Mouse (Mus musculus): ENCODE results near the gene Nrxn3. TPM values are rescaled to one million over a fixed set of nuclear protein-coding genes. Genes with fewer than 3 reads are reported as not detected.

The Nrxn3 gene
- polyA plus RNA-seq, 1 experiment from 2014 or later: 0.82 TPM

DNA sequence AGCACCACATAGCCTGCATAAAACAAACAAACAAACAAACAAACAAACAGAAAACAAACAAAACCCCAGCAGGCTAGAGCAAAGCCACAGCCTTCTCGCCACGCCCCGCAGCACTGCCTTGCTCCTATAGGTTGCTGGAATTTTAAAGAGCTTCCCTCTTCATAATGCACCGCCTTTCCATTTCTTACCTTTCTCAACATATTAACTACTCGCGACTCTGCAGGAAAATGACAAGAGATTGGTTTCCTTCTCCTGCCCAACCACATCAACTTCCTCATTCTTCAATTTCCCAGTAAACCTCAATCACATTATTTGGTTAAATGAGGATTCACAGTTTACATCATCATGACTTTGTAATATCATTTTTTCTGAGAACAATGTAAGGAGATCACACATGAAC, 1494.4 kb downstream of the Nrxn3 start:
- Histone ChIP-seq H3K9ac (no peak overlapping the region), H3K4me1 (replicated peaks) (no peaks in the 10 kb centered on the region), H3K4me3 (replicated peaks) (no peak overlapping the region), H3K4me2 (no peak overlapping the region), H3K9me3 (replicated peaks) (no peaks in the 10 kb centered on the region), H3K27ac (no peak overlapping the region), H3K36me3 (no peaks in the 10 kb centered on the region), H3K27me3 (no peaks in the 10 kb centered on the region)
- DNase-seq (no peak), ATAC-seq (ENCODE audit: low read depth) (no peak)
- 40% methylated on average over 6 of the region's 6 CpGs for WGBS (ENCODE audit: insufficient replicate concordance)

DNA sequence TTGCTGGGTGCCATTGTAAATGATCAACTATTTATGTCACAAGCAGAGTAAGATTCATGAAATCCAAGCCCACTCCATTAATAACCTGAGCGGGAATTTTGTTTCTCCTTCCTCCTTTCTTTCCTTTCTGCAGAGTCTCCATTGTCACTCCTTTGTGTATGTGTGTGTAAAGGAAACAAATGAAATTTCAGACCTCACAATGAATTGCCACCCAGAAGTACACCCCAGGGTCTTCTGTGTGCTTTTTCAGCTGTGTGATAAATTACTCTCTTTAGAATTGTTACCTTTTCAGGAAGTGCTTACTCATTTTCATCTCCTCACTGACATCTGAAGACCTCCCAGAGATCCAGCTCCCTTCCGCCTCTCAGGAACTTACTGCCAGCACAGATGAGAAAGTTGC, 1506.4 kb downstream of the Nrxn3 start:
- ATAC-seq (ENCODE audit: low read depth): no peak
- 63% methylated on average over 2 of the region's 2 CpGs for WGBS (ENCODE audit: insufficient replicate concordance)
- Histone ChIP-seq H3K4me3 (replicated peaks) (no peak overlapping the region), H3K9me3 (replicated peaks) (no peaks in the 10 kb centered on the region), H3K27ac (no peak overlapping the region), H3K4me2 (no peak overlapping the region), H3K4me1 (replicated peaks) (no peaks in the 10 kb centered on the region), H3K27me3 (no peaks in the 10 kb centered on the region), H3K9ac (no peak overlapping the region), H3K36me3 (no peaks in the 10 kb centered on the region)
- DNase-seq: no peak

DNA sequence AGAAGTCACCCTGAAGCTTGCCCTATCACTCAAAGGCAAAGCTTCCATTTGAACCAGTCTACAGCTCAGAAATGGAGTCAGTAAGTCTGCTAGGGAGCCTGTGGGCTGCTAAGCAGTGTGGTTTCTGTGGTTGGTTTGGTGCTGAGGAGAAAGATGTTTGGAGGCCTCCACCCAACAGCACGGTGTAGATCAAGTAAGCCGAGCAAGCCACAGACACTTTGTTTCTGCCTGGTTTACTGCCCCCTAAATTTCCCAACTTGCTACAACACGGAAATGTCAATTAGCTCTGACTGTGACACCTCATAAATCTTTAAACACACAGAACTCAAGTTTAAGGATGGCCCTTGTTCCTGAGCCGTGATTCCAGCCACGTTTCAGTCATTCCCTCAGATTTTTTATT, 1513.4 kb downstream of the Nrxn3 start:
- H3K4me2 ChIP-seq: no peak overlapping the region
- WGBS (ENCODE audit: insufficient replicate concordance): 22% methylated on average over 5 of the region's 5 CpGs

DNA sequence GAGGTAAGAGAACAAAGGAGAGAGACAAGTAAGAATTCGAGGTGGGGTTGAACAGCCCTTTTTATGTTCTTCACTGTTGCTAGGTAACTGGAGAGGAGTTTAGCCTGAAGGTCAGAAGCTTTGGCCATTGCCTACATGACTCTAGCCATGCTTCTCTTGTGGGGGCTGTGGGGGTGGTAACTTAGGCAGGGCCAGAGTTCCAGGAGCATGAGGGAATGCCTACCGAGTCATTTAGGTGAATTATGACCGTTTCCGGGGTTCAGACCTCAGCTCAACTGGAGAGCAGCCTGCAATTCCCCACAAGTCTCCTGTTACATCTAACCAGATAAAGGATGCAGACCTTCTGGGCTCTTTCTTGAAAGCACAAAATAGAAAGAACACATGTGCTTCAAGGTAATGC, 1537.6 kb downstream of the Nrxn3 start:
- no peak overlapping the region for H3K4me3 ChIP-seq (replicated peaks)
- ATAC-seq (ENCODE audit: low read depth) (no peak), DNase-seq (no peak)
- H3K9me3 ChIP-seq (replicated peaks): no peaks in the 10 kb centered on the region
- no peak overlapping the region for H3K9ac ChIP-seq
- 52% methylated on average over 4 of the region's 4 CpGs for WGBS (ENCODE audit: insufficient replicate concordance)
- H3K27me3 ChIP-seq: no peaks in the 10 kb centered on the region
- no peak overlapping the region for H3K4me2 ChIP-seq
- H3K36me3 ChIP-seq: no peaks in the 10 kb centered on the region
- no peaks in the 10 kb centered on the region for H3K4me1 ChIP-seq (replicated peaks)
- H3K27ac ChIP-seq: no peak overlapping the region

More for the DNA sequence above, 1513.4 kb downstream of the Nrxn3 start:
- Histone ChIP-seq H3K27me3 (no peaks in the 10 kb centered on the region), H3K4me1 (replicated peaks) (no peaks in the 10 kb centered on the region), H3K36me3 (no peaks in the 10 kb centered on the region), H3K27ac (no peak overlapping the region), H3K9ac (no peak overlapping the region), H3K9me3 (replicated peaks) (no peaks in the 10 kb centered on the region), H3K4me3 (replicated peaks) (no peak overlapping the region)
- no peak for DNase-seq
- no peak for ATAC-seq (ENCODE audit: low read depth)

DNA sequence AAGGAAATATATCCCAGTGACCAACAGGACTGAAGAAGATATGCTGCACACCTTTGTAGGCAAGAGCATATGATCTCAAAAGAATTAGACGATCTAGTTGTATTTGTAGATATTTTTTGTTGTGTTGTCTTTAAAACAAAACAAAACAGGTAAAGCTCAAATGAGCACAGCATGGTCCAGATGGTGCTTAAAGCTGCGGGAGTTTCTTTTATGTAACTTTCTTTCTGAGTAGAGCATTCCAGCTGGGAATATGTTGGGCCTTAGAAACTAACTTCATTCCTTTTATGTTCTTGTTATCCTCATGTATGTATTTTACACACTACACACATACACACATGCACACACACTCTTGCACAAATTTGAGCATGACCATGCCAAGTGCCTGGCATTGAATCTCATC, 1545.4 kb downstream of the Nrxn3 start:
- no peak overlapping the region for H3K27ac ChIP-seq
- no peaks in the 10 kb centered on the region for H3K4me1 ChIP-seq (replicated peaks)
- no peak for DNase-seq

DNA sequence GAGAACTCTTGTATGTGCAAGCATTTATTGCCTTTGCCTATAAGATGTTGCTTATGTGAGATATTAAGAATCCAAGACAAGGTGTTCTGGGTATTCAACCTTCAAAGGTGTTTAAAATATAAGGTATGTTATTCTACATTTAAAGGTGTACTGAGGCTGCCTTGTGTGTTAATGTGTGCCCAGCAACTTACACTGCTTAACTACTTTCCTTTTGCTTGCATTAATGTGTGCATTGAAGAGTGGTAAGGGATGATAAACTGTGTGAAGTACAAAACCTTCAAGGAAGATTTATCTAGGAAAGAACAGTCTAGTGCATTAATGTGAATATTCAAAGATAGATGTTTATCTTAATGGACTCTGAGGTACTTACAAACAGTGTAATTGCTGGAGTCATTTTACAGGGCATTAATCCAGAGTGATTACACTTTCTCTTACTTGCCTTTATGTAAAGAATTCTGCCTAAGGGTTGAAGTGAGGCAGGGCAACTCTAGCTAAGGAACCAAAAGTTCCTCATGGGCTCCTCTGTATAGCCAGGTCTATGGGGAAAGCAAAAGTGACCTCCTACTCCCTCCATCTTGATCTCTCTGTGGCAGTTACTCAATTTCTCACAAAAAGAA, 1548.2 kb downstream of the Nrxn3 start:
- Histone ChIP-seq H3K4me3 (replicated peaks) (no peak overlapping the region), H3K4me2 (no peak overlapping the region), H3K9me3 (replicated peaks) (no peaks in the 10 kb centered on the region), H3K27me3 (no peaks in the 10 kb centered on the region), H3K36me3 (no peaks in the 10 kb centered on the region), H3K4me1 (replicated peaks) (no peaks in the 10 kb centered on the region), H3K9ac (no peak overlapping the region), H3K27ac (no peak overlapping the region)
- no peak for DNase-seq
- no peak for ATAC-seq (ENCODE audit: low read depth)

More for the DNA sequence above, 1545.4 kb downstream of the Nrxn3 start:
- 58% methylated on average over 2 of the region's 2 CpGs for WGBS (ENCODE audit: insufficient replicate concordance)
- no peaks in the 10 kb centered on the region for H3K36me3 ChIP-seq
- no peak overlapping the region for H3K4me2 ChIP-seq
- no peak overlapping the region for H3K4me3 ChIP-seq (replicated peaks)
- no peak for ATAC-seq (ENCODE audit: low read depth)
- no peaks in the 10 kb centered on the region for H3K9me3 ChIP-seq (replicated peaks)
- H3K9ac ChIP-seq: no peak overlapping the region
- H3K27me3 ChIP-seq: no peaks in the 10 kb centered on the region

DNA sequence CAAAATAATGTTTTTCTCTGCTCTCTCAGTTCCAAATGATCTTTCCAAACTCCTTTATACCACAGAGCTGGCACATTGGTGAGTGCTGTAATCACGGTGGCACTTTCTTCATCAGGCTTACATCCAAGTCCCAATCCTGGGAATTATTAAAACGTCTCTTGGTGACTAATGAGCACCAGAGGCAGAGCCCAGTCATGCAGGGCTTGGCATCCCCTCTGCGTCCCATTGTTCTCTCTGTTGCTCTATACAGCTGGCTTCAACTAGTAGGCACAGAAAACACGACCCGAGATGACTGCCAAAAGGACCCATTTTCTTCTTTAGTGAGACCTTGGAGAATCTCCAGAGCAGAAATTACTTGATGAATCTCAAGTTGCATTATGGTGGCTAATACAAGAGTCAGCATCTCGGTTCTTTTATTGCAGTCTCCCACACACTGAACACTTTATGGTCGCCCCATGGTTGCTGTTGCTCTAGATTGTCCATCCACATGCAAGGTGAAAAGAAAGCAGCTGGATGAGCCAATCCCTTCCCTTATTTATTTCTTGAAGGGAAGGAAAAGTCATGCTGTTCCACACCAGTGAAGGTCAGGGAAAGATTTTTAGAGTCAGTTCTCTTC, 1552.1 kb downstream of the Nrxn3 start:
- no peak for ATAC-seq (ENCODE audit: low read depth)
- Histone ChIP-seq H3K27ac (no peak overlapping the region), H3K4me1 (replicated peaks) (no peaks in the 10 kb centered on the region), H3K27me3 (no peaks in the 10 kb centered on the region), H3K36me3 (no peaks in the 10 kb centered on the region), H3K9ac (no peak overlapping the region), H3K4me2 (no peak overlapping the region), H3K4me3 (replicated peaks) (no peak overlapping the region), H3K9me3 (replicated peaks) (no peaks in the 10 kb centered on the region)
- DNase-seq: no peak
- WGBS (ENCODE audit: insufficient replicate concordance): 61% methylated on average over 7 of the region's 7 CpGs

DNA sequence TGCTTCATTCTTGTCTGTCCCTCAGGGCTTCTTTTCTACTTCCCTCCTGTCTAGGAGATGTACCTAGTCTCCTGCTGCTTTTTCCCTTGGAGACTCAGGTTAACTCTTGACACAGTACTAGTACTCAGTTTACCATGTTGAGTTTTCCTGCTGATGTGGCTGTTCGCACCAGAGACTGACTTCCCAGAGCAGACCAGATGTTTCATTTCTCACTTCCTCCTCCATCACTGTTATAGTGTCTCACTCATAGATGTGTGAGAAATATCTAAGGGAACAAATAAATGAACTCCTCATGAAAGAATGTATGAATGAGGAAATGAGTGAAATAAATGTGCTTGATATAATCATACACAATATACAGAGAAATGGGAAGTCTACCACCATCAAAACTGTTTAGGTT, 1558.6 kb downstream of the Nrxn3 start:
- no peaks in the 10 kb centered on the region for H3K27me3 ChIP-seq
- ATAC-seq (ENCODE audit: low read depth) (no peak), DNase-seq (no peak)
- 73% methylated on average over 1 of the region's 1 CpGs for WGBS (ENCODE audit: insufficient replicate concordance)
- H3K9me3 ChIP-seq (replicated peaks): no peaks in the 10 kb centered on the region
- no peaks in the 10 kb centered on the region for H3K36me3 ChIP-seq
- no peak overlapping the region for H3K27ac ChIP-seq
- no peaks in the 10 kb centered on the region for H3K4me1 ChIP-seq (replicated peaks)
- H3K9ac ChIP-seq: no peak overlapping the region
- H3K4me2 ChIP-seq: no peak overlapping the region
- H3K4me3 ChIP-seq (replicated peaks): no peak overlapping the region

DNA sequence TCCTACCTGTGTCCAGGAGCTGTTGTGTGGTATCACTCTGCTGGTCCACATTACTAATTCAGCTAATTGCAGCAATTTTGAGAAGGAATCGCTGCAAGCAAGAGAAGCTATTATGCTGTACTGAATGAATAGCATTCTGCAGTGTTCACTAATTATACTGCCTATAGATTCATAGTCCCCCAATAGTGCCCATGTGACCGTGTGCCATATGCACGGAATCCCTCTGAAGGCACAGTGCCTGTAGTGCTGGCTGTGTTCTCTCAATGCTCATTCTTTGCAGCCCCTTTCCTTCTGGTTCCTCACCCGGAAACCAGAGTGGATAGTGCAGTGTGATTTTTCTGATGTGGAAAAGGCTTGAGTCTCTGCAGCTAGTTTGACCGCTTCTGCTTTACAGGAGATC, 1560.3 kb downstream of the Nrxn3 start:
- Histone ChIP-seq H3K9ac (no peak overlapping the region), H3K4me1 (replicated peaks) (no peaks in the 10 kb centered on the region), H3K36me3 (no peaks in the 10 kb centered on the region), H3K4me2 (no peak overlapping the region), H3K4me3 (replicated peaks) (no peak overlapping the region), H3K27me3 (no peaks in the 10 kb centered on the region), H3K9me3 (replicated peaks) (no peaks in the 10 kb centered on the region), H3K27ac (no peak overlapping the region)
- ATAC-seq (ENCODE audit: low read depth) (no peak), DNase-seq (no peak)
- WGBS (ENCODE audit: insufficient replicate concordance): 67% methylated on average over 5 of the region's 5 CpGs

DNA sequence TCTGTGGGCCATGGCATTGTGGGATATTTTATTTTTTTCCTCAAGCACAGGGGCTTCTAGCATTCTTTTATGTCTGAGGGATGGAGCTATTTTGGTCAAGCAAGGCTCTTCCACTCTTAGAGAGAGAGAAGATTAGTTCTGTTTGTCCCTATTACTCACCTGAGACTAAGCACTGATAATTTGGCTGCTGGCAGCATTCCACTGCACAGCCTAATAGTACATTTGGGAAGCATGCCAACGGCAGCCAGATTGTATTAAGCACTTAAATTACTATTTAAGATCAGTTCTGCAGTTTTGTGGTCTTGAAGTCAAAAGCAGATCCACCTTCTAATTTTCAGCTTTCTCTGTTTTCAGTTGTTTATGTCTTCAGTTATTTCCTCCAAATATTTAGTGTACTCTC, 1580.0 kb downstream of the Nrxn3 start:
- Histone ChIP-seq H3K27ac (no peak overlapping the region), H3K4me2 (no peak overlapping the region), H3K36me3 (no peaks in the 10 kb centered on the region), H3K9ac (no peak overlapping the region), H3K9me3 (replicated peaks) (no peaks in the 10 kb centered on the region), H3K4me3 (replicated peaks) (no peak overlapping the region), H3K4me1 (replicated peaks) (no peaks in the 10 kb centered on the region), H3K27me3 (no peaks in the 10 kb centered on the region)
- ATAC-seq (ENCODE audit: low read depth) (no peak), DNase-seq (no peak)
- WGBS (ENCODE audit: insufficient replicate concordance): 47% methylated on average over 1 of the region's 1 CpGs

DNA sequence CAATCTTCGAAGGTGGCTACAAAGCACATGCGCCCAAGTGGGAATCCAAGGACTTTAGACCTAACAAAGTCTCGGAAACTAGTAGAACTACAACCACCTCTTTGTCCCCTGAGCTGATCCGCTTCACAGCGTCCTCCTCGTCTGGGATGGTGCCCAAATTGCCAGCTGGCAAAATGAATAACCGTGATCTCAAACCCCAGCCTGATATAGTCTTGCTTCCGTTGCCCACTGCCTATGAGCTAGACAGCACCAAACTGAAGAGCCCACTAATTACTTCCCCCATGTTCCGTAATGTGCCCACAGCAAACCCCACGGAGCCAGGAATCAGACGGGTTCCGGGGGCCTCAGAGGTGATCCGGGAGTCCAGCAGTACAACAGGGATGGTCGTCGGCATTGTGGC, 1609.1 kb downstream of the Nrxn3 start:
- Histone ChIP-seq H3K9ac (no peak overlapping the region), H3K27me3 (no peaks in the 10 kb centered on the region), H3K27ac (no peak overlapping the region), H3K36me3 (no peaks in the 10 kb centered on the region), H3K4me2 (no peak overlapping the region), H3K4me1 (replicated peaks) (no peaks in the 10 kb centered on the region), H3K9me3 (replicated peaks) (no peaks in the 10 kb centered on the region), H3K4me3 (replicated peaks) (no peak overlapping the region)
- no peak for DNase-seq
- ATAC-seq (ENCODE audit: low read depth): no peak
- WGBS (ENCODE audit: insufficient replicate concordance): 81% methylated on average over 15 of the region's 15 CpGs

DNA sequence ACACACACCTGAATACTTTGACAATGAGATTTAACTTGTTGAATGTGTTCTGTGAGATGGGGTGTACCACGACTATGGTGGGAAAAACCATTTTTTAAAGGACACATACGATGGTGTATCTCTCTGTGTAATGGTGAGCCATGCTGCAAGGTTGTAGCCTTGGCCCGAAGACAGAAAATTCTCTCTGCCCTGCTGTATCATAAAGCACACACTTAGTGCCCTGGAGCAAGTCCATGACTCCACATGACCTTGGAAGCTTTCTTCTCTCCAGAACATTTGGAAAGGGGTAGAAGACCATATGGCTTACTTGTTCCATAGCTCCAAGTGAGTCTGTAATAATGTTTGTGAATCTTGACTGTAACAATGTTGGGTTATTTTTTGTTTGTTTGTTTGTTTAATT, 1609.8 kb downstream of the Nrxn3 start:
- ATAC-seq (ENCODE audit: low read depth) (no peak), DNase-seq (no peak)
- Histone ChIP-seq H3K27ac (no peak overlapping the region), H3K4me1 (replicated peaks) (no peaks in the 10 kb centered on the region), H3K36me3 (no peaks in the 10 kb centered on the region), H3K27me3 (no peaks in the 10 kb centered on the region), H3K4me2 (no peak overlapping the region), H3K4me3 (replicated peaks) (no peak overlapping the region), H3K9me3 (replicated peaks) (no peaks in the 10 kb centered on the region), H3K9ac (no peak overlapping the region)
- WGBS (ENCODE audit: insufficient replicate concordance): 74% methylated on average over 3 of the region's 3 CpGs
